ENCODE assay signal across 11 mouse cellular contexts in genomic region chr2:158689060-158689459, GRCm38 (mm10). TPM values are rescaled to one million over a fixed set of nuclear protein-coding genes. Genes with fewer than 3 reads are reported as not detected.
DNase-seq lines count a peak whose midpoint lies in the region; ATAC-seq and TF ChIP-seq lines count a peak whose summit lies in the region.
"Had no signal": no experiment of that assay in that cellular context is flagged by ENCODE, and none has a peak within 500 bp of the region (broad histone marks: within the 10 kb centered on the region; RNA-seq: fewer than 3 reads in every experiment).

No protein-coding gene starts in this region.

- no peaks in the 10 kb centered on the region for H3K27me3 ChIP-seq in embryonic facial prominence, embryonic 11.5 days (ENCODE audit: control insufficient read depth, insufficient read depth, low read length)
- H3K27me3 ChIP-seq in embryonic facial prominence, embryonic 10.5 days (replicated peaks; ENCODE audit: low read depth, poor library complexity, severe bottlenecking): no peaks in the 10 kb centered on the region
- H3K27me3 ChIP-seq in kidney, adult 2 months (replicated peaks; ENCODE audit: control insufficient read depth, insufficient read depth, low read length): no peaks in the 10 kb centered on the region
- no peaks in the 10 kb centered on the region for H3K27me3 ChIP-seq in midbrain, embryonic 10.5 days (ENCODE audit: low read depth, poor library complexity, severe bottlenecking)
- H3K27me3 ChIP-seq in midbrain, embryonic 14.5 days (ENCODE audit: control insufficient read depth, insufficient read depth, low read length): no peaks in the 10 kb centered on the region

- no peak for TF ChIP-seq CTCF in kidney, adult 2 months (conservative IDR thresholded peaks at IDR 0.05; ENCODE audit: insufficient read depth, insufficient read length, low read depth, low read length)

- no peaks in the 10 kb centered on the region for H3K9me3 ChIP-seq in embryonic facial prominence, embryonic 11.5 days (replicated peaks; ENCODE audit: control insufficient read depth, low read length)
- no peaks in the 10 kb centered on the region for H3K9me3 ChIP-seq in embryonic facial prominence, embryonic 10.5 days
- no peaks in the 10 kb centered on the region for H3K9me3 ChIP-seq in midbrain, embryonic 10.5 days (replicated peaks)
- no peaks in the 10 kb centered on the region for H3K9me3 ChIP-seq in midbrain, embryonic 14.5 days (ENCODE audit: control insufficient read depth, low read length)

- TF ChIP-seq POLR2A in kidney, adult 2 months (IDR thresholded peaks at IDR 0.05; ENCODE audit: low read depth, low read length): no peak

- ATAC-seq in embryonic facial prominence, embryonic 11.5 days (replicated peaks; ENCODE audit: insufficient number of reproducible peaks, low FRiP score, low TSS enrichment, low read depth): 0 out of 2 replicates have a peak, but pooled peaks have one; percentile 15
- ATAC-seq in midbrain, embryonic 14.5 days (ENCODE audit: low FRiP score, low TSS enrichment): no peak
- peak; percentile 43 for ATAC-seq in megakaryocyte, adult 5-6 weeks (ENCODE audit: poor library complexity, severe bottlenecking)
- ATAC-seq in inflammation-experienced regulatory T-cells, adult 6 months: no peak
- ATAC-seq: liver, postnatal 0 days had no signal

- H3K36me3 ChIP-seq in embryonic facial prominence, embryonic 11.5 days (replicated peaks; ENCODE audit: control insufficient read depth, insufficient read depth, low read depth, low read length): no peaks in the 10 kb centered on the region
- no peaks in the 10 kb centered on the region for H3K36me3 ChIP-seq in embryonic facial prominence, embryonic 10.5 days (replicated peaks)
- H3K36me3 ChIP-seq in kidney, adult 2 months (ENCODE audit: control insufficient read depth, insufficient read depth, low read length): no peaks in the 10 kb centered on the region
- no peaks in the 10 kb centered on the region for H3K36me3 ChIP-seq in midbrain, embryonic 10.5 days
- no peaks in the 10 kb centered on the region for H3K36me3 ChIP-seq in midbrain, embryonic 14.5 days (ENCODE audit: control insufficient read depth, insufficient read depth, low read length)

- no peak overlapping the region for H3K4me2 ChIP-seq in embryonic facial prominence, embryonic 11.5 days (ENCODE audit: low read depth, low read length)
- H3K4me2 ChIP-seq in midbrain, embryonic 14.5 days (ENCODE audit: low read length): no peak overlapping the region

- DNase-seq in embryonic facial prominence, embryonic 11.5 days (ENCODE audit: low spot score): no peak
- no peak for DNase-seq in embryonic facial prominence, embryonic 10.5 days (ENCODE audit: low spot score)
- no peak for DNase-seq in kidney, adult 2 months
- no peak for DNase-seq in kidney, postnatal 25 days
- no peak for DNase-seq in midbrain, embryonic 10.5 days (ENCODE audit: low spot score)
- DNase-seq in midbrain, embryonic 14.5 days: no peak
- DNase-seq: cerebellum, adult 11-12 months; embryo, embryonic 11 days; liver, postnatal 0 days had no signal

- H3K4me3 ChIP-seq in embryonic facial prominence, embryonic 11.5 days (ENCODE audit: low read depth, low read length): no peak overlapping the region
- H3K4me3 ChIP-seq in embryonic facial prominence, embryonic 10.5 days: no peak overlapping the region
- H3K4me3 ChIP-seq in kidney, adult 2 months (ENCODE audit: insufficient read depth, low read depth, low read length): no peak overlapping the region
- no peak overlapping the region for H3K4me3 ChIP-seq in midbrain, embryonic 10.5 days
- H3K4me3 ChIP-seq in midbrain, embryonic 14.5 days (replicated peaks; ENCODE audit: low read depth, low read length): no peak overlapping the region

- no peak overlapping the region for H3K9ac ChIP-seq in embryonic facial prominence, embryonic 11.5 days (replicated peaks; ENCODE audit: low read length)
- H3K9ac ChIP-seq in midbrain, embryonic 14.5 days (replicated peaks; ENCODE audit: low read length): no peak overlapping the region
- H3K9ac ChIP-seq: liver, postnatal 0 days had no signal

- H3K4me1 ChIP-seq in embryonic facial prominence, embryonic 11.5 days (ENCODE audit: control insufficient read depth, insufficient read depth, low read length): no peaks in the 10 kb centered on the region
- H3K4me1 ChIP-seq in embryonic facial prominence, embryonic 10.5 days: peaks cover 43% of the 10 kb centered on the region
- peaks cover 31% of the 10 kb centered on the region for H3K4me1 ChIP-seq in kidney, adult 2 months (ENCODE audit: control insufficient read depth, insufficient read depth, low read length)
- H3K4me1 ChIP-seq in midbrain, embryonic 10.5 days: peaks cover 27% of the 10 kb centered on the region
- peaks cover 9% of the 10 kb centered on the region for H3K4me1 ChIP-seq in midbrain, embryonic 14.5 days (ENCODE audit: control insufficient read depth, insufficient read depth, low read length)

- WGBS in embryonic facial prominence, embryonic 11.5 days: 88% methylated on average over 5 of the region's 5 CpGs
- 78% methylated on average over 5 of the region's 5 CpGs for whole genome bisulfite sequencing in embryonic facial prominence, embryonic 10.5 days
- 80% methylated on average over 5 of the region's 5 CpGs for WGBS in kidney, adult 2 months
- 92% methylated on average over 5 of the region's 5 CpGs for WGBS in midbrain, embryonic 10.5 days
- 98% methylated on average over 5 of the region's 5 CpGs for WGBS in midbrain, embryonic 14.5 days

- H3K27ac ChIP-seq in embryonic facial prominence, embryonic 11.5 days (replicated peaks; ENCODE audit: low read depth, low read length): no peak overlapping the region
- H3K27ac ChIP-seq in embryonic facial prominence, embryonic 10.5 days (replicated peaks): no peak overlapping the region
- peak overlapping the region; percentile 52 for H3K27ac ChIP-seq in kidney, adult 2 months (ENCODE audit: insufficient read depth, low read depth, low read length)
- H3K27ac ChIP-seq in midbrain, embryonic 10.5 days (replicated peaks): 0 out of 2 replicates have a peak overlapping the region, but pooled peaks have one; percentile 42
- no peak overlapping the region for H3K27ac ChIP-seq in midbrain, embryonic 14.5 days (replicated peaks; ENCODE audit: low read depth, low read length)

RNA-seq across cellular contexts. Expression of gene Ppp1r16b, which starts 23.9 kb away (rescaled TPM):
- 2.2 and 2.3 TPM in 2 replicates for polyA plus RNA-seq in embryonic facial prominence, embryonic 11.5 days (2014; fragmentation: Nextera tagmentation; extraction: Ambion mirVana)
- 3.3 TPM in 2 replicates for polyA plus RNA-seq in embryonic facial prominence, embryonic 10.5 days (2016; fragmentation: Nextera tagmentation; extraction: Ambion mirVana)
- polyA plus RNA-seq in kidney, adult 2 months (2012; rRNA removed): 20.1 and 22.2 TPM in 2 replicates
- 3.6 and 3.7 TPM in 2 replicates for polyA plus RNA-seq in midbrain, embryonic 10.5 days (2016; fragmentation: Nextera tagmentation; extraction: Ambion mirVana)
- 16.1 and 21.0 TPM in 2 replicates for polyA plus RNA-seq in midbrain, embryonic 14.5 days (2014; fragmentation: Nextera tagmentation; extraction: Ambion mirVana)
- total RNA-seq in megakaryocyte, adult 5-6 weeks (2015): 0.58 and 0.98 TPM in 2 replicates
- total RNA-seq in megakaryocyte, adult 5-6 weeks (2017): 0.70 and 1.3 TPM in 2 replicates
- 100 to 1,000 TPM; 106 to 120 (median 115) TPM for polyA plus RNA-seq in inflammation-experienced regulatory T-cells, adult 6 months (2017; shearing (Covaris generic))

Comparison
In these comparisons a context has a peak if more than half of its experiments do, and no peak if none do; other contexts are left out.
1. H3K27ac ChIP-seq: peak in kidney, adult 2 months (single experiment) and midbrain, embryonic 10.5 days (single experiment); none in embryonic facial prominence, embryonic 11.5 days (single experiment), embryonic facial prominence, embryonic 10.5 days (single experiment) and midbrain, embryonic 14.5 days (single experiment).
2. ATAC-seq: peak in embryonic facial prominence, embryonic 11.5 days (single experiment) and megakaryocyte, adult 5-6 weeks (single experiment); none in midbrain, embryonic 14.5 days (single experiment) and inflammation-experienced regulatory T-cells, adult 6 months (single experiment).